Mouse (Mus musculus): ENCODE data around the gene Zranb1.

Zranb1 gene

GRCm38 (mm10) chr7:132930850-132931559 lies at the start of gene Zranb1:
Gene Zranb1, plus strand, starts transcription at chr7:132931142.
- DNase-seq (ENCODE audit: low read depth, low spot score) = peak; percentile 99

GRCm38 (mm10) chr7:132882343-132882742 lies 48.6 kb upstream of the Zranb1 start:
- DNase-seq (ENCODE audit: low read depth, low spot score) = peak; percentile 19

DNA sequence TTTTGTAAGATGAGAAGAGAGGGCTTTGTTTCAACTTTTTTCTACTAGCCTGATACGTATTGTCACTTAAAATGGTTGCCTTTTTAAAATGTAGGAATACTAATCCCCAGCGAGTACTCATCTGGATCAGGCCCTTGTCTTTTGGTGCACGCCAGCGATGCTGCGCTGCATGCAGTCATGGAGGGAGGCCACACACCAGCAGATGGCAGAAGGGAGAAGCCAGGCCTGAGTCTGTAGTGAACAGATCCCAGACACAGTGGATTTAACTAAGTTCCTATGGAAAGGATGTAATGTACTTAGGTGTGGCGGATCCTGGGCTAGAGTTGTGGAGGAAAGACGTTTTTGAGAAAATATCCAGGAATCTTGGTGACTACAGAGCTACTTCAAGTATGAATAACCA lies 46.9 kb upstream of the Zranb1 start:
- peak; percentile 71 for DNase-seq (ENCODE audit: low read depth, low spot score)

DNA sequence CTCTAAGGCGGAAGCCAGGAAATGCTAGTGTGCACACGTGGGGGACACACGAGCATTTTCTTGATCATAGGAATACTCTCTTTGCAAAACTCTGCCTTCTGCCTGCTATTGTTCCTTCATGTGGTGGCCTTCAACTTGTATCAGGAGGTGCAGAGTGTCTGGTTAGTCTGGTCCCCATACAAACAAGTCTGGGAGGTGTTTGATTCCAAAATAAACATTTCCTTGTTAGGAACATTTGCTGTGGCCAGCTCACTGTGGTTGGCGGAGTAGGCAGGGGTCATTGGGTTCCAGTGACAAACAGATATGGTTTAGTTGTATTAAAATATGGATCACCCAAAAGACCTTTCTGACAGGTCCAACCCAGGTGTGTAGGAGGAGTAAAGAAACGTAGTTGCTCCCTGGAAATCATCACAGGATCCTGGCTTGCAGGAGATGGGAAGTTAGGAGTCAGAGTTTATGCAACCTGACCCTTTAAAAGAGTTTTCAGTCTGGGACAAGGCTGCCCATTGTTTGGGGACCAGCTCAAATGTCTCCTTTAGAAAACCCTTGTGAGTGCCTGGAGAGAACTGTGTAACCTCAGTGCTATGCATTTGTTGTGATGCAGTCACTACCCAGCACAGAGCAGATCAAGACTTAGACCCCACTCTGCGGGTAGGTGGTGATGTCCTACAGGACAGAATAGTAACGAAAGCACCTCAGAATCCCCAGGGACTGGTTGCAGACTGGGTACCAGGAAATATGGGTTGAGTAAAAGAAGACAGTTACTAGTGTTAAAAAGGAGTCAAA lies 43.7 kb upstream of the Zranb1 start:
- DNase-seq (ENCODE audit: low read depth, low spot score) = no peak

- no peak for DNase-seq (ENCODE audit: low read depth, low spot score)
These were observed 42.9 kb upstream of the Zranb1 start for GRCm38 (mm10) chr7:132888052-132888451.

GRCm38 (mm10) chr7:132888518-132889249 lies 42.3 kb upstream of the Zranb1 start:
- DNase-seq (ENCODE audit: low read depth, low spot score) = no peak

DNA sequence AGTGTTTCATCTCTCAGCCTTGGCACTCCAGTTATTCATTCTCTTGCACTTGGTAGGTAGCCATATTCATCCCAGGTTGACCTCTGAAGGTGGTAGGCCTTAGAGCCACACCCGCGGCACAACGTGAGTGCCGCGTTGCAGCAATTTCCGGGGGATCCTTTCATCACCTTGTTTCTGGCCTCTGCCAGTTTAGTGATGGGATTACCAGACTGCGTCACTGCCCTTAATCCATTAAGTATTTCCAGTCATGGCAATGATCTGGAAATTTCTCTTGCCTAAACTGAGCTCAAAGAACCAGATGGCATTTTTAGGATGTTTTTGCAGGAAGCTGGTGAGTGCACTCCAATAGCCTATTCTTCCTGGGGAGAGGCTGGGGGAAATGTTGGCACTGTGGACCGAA lies 41.3 kb upstream of the Zranb1 start:
- no peak for DNase-seq (ENCODE audit: low read depth, low spot score)

- DNase-seq (ENCODE audit: low read depth, low spot score) = no peak
These were observed 40.7 kb upstream of the Zranb1 start for GRCm38 (mm10) chr7:132890201-132890600.

DNA sequence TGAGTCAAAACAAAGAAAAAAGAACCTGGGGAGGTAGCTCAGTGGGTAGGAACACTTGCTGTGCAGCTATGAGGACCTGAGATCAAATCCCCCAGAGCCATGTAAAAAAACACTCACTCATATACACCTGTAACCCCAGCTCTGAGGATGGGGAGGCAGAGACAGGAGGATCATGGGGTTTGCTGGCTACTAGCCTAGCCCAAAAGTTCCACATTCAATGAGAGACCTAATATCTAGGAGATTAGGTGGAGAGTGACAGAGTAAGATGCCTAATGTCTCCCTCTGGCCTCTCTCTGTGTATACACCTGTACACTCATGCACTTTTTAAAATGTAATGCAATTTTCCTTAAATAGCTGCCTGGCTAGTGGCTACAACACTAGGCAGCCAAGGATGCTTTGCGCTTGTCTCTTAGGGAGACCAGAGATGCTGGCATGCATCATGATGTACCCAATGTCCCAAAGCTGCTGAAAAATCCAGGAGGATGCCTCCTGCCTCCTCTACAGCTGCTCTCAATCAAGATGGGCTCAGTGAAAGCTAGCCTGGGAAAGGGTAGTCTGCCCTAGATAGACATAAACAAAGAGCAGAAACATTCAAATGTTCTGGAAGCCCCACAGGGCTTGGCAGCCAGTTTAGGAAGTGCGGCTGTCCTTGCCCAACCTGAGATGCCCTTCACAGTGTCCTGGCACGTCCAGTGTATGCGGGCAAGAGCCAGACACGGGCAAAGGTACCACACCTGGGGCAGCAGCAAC lies 39.2 kb upstream of the Zranb1 start:
- peak; percentile 94 for DNase-seq (ENCODE audit: low read depth, low spot score)

DNA sequence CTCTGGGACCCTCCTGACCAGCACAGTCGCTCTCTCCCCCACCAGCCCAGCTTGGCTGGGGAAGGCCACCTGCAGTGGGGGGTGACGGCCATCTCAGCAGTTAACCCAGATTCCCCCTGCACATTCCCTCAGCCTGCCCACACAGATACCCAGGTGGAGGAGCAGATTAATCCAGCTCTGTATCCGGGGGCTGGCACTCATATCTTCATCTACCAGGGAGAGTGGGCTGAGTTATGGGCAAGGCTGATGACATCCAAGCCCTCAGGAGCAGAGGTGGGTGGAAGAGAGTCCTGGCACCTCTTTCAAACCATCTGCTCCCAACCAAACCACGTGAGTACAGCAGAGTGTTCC lies 38.7 kb upstream of the Zranb1 start:
- DNase-seq (ENCODE audit: low read depth, low spot score) = peak; percentile 98

DNA sequence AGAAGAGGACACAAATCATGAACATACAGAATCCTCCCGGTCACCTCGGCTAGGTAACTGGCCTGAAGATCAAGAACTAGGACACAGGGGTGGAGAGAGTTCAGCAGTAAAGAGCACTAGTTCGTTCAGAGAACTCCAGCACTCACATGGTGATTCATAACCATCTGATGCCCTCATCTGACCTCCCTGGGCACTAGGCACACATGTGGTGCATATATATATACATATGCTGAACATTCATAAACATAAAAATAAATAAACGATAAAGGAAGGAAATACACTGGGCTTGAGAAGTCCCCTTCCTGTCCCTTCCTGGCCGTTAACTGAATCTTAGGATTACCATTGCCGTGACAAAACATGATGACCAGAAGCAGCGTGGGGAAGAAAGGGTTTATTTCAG lies 38.1 kb upstream of the Zranb1 start:
- DNase-seq (ENCODE audit: low read depth, low spot score) = no peak

GRCm38 (mm10) chr7:132893336-132893735 lies 37.6 kb upstream of the Zranb1 start:
- DNase-seq (ENCODE audit: low read depth, low spot score) = no peak

DNA sequence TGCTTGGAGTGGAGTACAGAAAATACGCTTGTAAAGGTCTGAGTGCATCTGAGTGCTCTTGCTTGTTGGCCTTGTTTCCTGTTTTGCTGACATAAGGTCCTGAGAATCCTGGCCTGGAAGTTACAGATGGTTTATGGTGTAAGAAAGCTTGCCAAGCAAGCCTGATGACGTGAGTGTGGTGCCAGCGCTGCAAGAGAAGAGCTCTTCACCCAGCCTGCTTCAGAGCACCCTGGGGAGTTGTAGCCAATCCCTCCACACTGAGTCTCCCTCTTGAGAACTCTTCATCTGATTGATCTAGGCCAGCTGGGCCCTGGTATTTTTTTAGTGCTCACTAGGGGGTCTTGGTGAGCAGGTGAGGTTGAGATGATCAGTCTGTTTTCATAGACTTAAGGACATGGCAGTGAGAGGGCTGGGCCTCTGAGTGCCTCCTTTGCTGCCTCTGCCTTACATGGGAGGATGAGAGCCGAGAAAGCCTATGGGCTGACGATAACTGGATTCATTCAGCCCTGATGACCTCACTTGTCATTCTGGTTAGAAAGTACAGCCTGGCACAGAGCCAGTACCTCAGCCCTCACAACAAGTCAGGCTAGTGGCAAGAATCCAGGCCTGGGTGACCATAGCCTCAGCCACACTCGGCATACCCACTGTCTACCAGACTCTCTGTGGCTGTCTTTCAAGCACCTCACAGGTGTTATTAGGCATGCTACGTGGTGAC lies 35.9 kb upstream of the Zranb1 start:
- DNase-seq (ENCODE audit: low read depth, low spot score) = peak; percentile 95

DNA sequence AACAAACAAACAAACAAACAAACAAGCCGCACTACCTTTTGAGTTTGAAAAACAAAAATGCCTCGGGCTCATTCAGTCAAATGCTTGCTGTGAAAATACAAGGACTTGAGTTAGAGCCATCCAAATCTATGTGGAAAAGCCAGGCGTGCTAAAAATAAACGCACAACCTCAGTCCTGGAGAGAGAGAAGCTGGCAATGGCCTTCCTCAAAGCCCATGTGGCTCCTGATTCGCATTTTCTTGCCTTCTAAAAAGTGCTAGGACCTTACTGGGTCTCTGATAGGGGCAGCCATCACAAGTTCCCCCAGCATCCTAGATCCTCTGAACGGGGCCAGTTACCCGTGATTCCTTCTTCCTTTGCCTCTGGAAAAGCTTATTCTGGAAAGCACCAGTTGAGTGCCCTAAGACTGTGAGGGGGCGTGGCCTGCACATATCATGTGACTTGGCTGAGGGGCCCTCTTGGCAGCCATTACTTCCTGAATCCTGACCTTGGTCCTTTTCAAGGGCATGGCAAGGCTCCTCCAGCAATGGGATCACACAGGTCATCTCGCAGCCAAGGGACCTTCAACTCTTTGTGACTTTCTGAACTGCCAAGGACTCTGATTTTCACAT lies 34.6 kb upstream of the Zranb1 start:
- peak; percentile 74 for DNase-seq (ENCODE audit: low read depth, low spot score)

DNA sequence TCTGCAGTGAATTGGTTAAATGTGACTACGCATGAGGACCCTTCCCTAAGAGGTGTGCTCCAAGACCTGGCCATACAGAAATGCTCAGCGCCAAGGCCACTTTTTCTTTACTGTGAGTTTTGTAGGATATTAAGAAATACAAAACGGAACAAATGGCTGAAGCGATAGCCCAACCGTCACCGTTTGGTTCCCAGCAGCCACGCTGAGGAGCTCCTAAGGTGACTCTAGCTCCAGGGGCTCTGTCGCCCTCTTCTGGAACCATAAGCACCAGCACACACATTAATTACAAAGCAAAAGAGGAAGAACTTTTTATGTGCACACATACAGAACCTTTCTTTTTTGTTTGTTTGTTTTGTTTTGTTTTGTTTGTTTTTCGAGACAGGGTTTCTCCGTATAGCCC lies 33.7 kb upstream of the Zranb1 start:
- no peak for DNase-seq (ENCODE audit: low read depth, low spot score)

DNA sequence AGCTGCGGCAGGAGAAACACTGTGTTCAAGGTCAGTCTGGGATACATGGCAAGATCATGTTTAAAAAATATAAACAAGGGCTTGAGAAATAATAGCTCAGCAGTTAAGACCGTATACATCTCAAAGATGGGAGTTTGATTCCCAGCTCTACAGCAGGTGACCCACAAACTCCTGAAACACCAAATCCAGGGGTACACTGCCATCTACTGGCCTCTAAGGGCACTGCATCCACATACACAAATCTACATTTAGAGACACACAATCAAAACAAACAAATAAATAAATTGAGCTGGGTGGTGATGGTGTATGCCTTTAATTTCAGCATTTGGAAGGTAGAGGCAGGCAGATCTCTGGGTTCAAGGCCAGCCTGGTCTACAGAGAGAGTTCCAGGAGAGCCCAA lies 32.7 kb upstream of the Zranb1 start:
- DNase-seq (ENCODE audit: low read depth, low spot score) = no peak

GRCm38 (mm10) chr7:132900826-132901531 lies 30.0 kb upstream of the Zranb1 start:
- DNase-seq (ENCODE audit: low read depth, low spot score) = no peak

DNA sequence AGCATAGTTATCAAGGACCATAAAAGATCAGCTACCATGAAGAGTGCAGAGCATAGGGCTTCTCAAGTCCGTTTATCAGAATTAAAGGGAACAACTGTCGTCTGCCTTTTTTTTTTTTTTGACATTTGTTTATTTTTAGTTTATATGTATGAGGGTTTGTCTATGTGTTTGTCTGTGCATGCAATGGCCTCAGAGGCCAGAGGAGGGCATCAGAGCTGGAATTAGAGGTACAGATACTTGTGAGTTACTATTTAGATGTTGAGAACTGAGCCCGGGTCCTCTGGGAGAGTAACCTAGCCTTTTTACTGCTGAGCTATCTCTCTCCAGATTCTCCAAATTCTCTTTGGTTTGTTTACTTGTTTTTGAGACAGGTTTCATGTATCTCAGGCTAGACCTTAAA lies 27.1 kb upstream of the Zranb1 start:
- no peak for DNase-seq (ENCODE audit: low read depth, low spot score)

- peak; percentile 31 for DNase-seq (ENCODE audit: low read depth, low spot score)
These were observed 9.0 kb upstream of the Zranb1 start for GRCm38 (mm10) chr7:132921971-132922370.

DNA sequence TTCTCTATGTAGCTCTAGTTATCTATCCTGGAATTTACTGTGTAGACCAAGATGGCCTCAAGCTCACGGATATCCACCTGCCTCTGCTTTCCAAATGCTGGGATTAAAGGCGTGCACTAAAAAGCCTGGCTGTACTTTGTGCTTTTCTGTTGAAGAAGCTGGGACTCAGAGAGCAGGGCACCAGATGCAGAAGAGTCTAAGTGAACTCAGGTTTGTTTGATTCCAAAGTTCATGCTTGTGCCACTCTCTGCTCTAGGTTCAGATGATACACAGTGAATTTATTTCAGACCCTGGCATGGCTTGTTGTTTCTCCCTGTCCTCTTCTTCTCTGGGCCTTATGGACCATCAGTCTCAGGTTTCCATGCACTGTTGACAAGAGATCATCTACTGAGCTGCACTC lies 5.7 kb upstream of the Zranb1 start:
- no peak for DNase-seq (ENCODE audit: low read depth, low spot score)
